Mouse (Mus musculus) ES-E14 (cell line): ENCODE measurements around the gene Mllt3. TPM values are rescaled to one million over a fixed set of nuclear protein-coding genes. Genes with fewer than 3 reads are reported as not detected.

Source experiments
- DNase-seq: peaks from one replicate; pipeline ENCODE4 v3.0.0-alpha.2; 2013; ENCODE audit warnings: low read depth, low spot score
- H3K27ac ChIP-seq: 2 replicates; pipeline ENCODE4 v1.5.1; 2012; ENCODE audit warnings: low read depth, mild to moderate bottlenecking, low read length, moderate library complexity, mixed read lengths; ENCODE audit not compliant: poor library complexity, insufficient read depth, severe bottlenecking
- H3K36me3 ChIP-seq: 2 replicates; pipeline ENCODE4 v1.6.1; 2012; ENCODE audit warnings: mild to moderate bottlenecking, low read length, moderate library complexity, mixed read lengths; ENCODE audit not compliant: control insufficient read depth, poor library complexity, insufficient read depth, severe bottlenecking
- H3K4me1 ChIP-seq, 2 experiments: fragments of 150-350 bp in 1 of 2; sonication (generic) in 1 of 2; 2 replicates each; pipeline ENCODE4 v1.6.1; 2012; ENCODE audit warnings: low read length in 2 of 2, mild to moderate bottlenecking in 1 of 2, mixed read lengths in 1 of 2; ENCODE audit not compliant: control insufficient read depth in 2 of 2, insufficient read depth in 2 of 2, poor library complexity in 1 of 2
- H3K4me3 ChIP-seq, 2 experiments: fragments of 150-350 bp in 1 of 2; sonication (generic) in 1 of 2; 2 replicates each; pipeline ENCODE4 v1.5.1; 2012; ENCODE audit warnings: low read length in 2 of 2, low read depth in 1 of 2, mild to moderate bottlenecking in 1 of 2, mixed read lengths in 1 of 2; ENCODE audit not compliant: insufficient read depth in 1 of 2, poor library complexity in 1 of 2, severe bottlenecking in 1 of 2
- H3K9ac ChIP-seq: 2 replicates; pipeline ENCODE4 v1.6.1; 2012; ENCODE audit warnings: low read depth, mild to moderate bottlenecking, low read length, mixed read lengths; ENCODE audit not compliant: poor library complexity, insufficient read depth, severe bottlenecking
- H3K9me3 ChIP-seq: fragments of 150-350 bp; sonication (generic); 2 replicates; pipeline ENCODE4 v1.6.1; 2012; ENCODE audit warnings: low read depth, mild to moderate bottlenecking, low read length; ENCODE audit not compliant: control insufficient read depth, insufficient read depth
- CHD2 ChIP-seq: IDR thresholded peaks from 2 replicates; pipeline ENCODE4 v1.6.1; 2014; ENCODE audit warnings: mild to moderate bottlenecking, low read depth, low read length, inconsistent platforms
- HCFC1 ChIP-seq: IDR thresholded peaks from 2 replicates; pipeline ENCODE4 v1.6.1; 2012; ENCODE audit warnings: low read length, inconsistent platforms, borderline replicate concordance; ENCODE audit not compliant: insufficient read depth
- MAFK ChIP-seq: IDR thresholded peaks from 2 replicates; pipeline ENCODE4 v1.6.1; 2014; ENCODE audit warnings: mild to moderate bottlenecking, low read depth, low read length, inconsistent platforms; ENCODE audit not compliant: insufficient read depth
- ZC3H11A ChIP-seq: IDR thresholded peaks from 2 replicates; pipeline ENCODE4 v1.6.1; 2012; ENCODE audit warnings: low read depth, mild to moderate bottlenecking, inconsistent platforms, low read length, borderline replicate concordance
- ZNF384 ChIP-seq: IDR thresholded peaks from 2 replicates; pipeline ENCODE4 v1.6.1; 2012; ENCODE audit warnings: low read depth, low read length, inconsistent platforms
- in situ Hi-C, 2 experiments: fragments of 600-800 bp; cut with MboI; formaldehyde crosslinking; loops; one replicate each; pipeline ENCODE4 v1.15.1; 2025; ENCODE audit warnings: low sequenced_read_pairs in 2 of 2, inconsistent platforms in 1 of 2; ENCODE audit not compliant: unreplicated experiment in 2 of 2
- total RNA-seq: library from RNA; depleted of rRNA; stranded (reverse); fragments of 300-350 nt; gene quantifications from 2 replicates; pipeline ENCODE4 v1.2.3, GENCODE M21; 2012

The Mllt3 gene
- total RNA-seq, 1 experiment: 11.1 TPM

DNA sequence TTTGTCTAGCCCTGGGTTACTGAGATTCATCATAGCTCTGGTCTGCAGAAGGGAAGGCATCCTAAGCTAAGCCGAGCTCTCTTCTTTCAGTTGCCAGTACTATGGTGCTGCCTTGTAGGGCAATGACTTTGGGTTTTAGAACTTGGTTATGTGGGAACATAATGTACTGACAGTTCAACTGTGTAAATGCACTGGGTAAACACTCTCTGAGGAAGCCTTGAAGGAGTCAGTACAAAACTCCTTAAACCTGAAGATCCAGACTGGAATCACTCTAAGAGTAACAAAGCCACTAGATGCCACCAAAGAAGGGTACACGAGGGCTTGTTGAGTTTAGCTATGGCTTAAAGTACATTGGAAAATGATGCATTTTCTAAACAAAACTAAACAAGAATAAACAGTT lies 272.1 kb downstream of the Mllt3 start:
- no peak for DNase-seq
- Histone ChIP-seq H3K9me3 (no peaks in the 10 kb centered on the region), H3K4me3 (no peak overlapping the region), H3K9ac (no peak overlapping the region), H3K36me3 (no peaks in the 10 kb centered on the region), H3K4me1 (no peaks in the 10 kb centered on the region), H3K27ac (no peak overlapping the region)
- no peak for TF ChIP-seq HCFC1
- in situ Hi-C loops: no loop called here

DNA sequence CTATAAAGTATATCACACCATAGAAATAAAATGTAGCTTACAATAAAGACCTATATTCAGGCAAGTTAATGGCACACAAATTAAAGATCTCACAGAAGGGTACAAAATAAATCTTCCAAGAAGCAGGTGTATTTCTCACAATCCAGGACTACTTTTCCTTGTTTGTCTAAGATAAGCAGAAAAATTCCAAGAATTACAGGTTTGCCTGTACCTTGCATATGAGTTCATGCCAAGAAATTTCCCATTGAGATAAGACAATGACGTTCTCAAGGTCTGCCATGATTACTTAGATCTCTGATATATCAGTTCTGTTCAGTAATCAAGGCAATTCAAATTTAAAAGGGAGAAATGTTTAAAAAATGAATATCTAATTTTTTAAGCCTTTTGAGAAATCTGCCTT lies 272.9 kb downstream of the Mllt3 start:
- Histone ChIP-seq H3K9me3 (no peaks in the 10 kb centered on the region), H3K36me3 (no peaks in the 10 kb centered on the region), H3K4me1 (no peaks in the 10 kb centered on the region), H3K9ac (no peak overlapping the region), H3K27ac (no peak overlapping the region), H3K4me3 (no peak overlapping the region)
- no peak for TF ChIP-seq ZNF384
- no peak for TF ChIP-seq ZC3H11A
- no peak for TF ChIP-seq HCFC1
- TF ChIP-seq MAFK: no peak
- TF ChIP-seq CHD2: no peak
- DNase-seq: no peak
- in situ Hi-C loops: no loop called here

DNA sequence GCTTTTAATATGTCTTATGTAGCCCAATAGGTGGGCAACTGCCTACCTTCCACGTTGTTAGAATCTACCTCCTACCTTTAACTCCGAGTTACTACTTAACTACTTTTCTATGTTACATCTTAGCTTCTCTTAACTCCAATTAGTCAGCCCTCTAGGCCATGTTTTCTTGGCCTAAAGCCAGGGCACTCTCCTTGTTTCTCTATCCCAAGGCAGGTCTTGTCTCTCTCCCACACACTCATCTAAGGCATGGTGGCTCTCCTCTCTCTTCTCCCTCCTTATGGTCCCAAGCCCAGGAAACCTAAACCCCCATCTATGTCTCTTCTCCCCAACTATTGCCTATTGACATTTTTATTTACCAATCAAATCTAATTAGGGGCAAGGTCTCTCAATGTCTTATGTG lies 273.5 kb downstream of the Mllt3 start:
- in situ Hi-C loops: no loop called here
- H3K4me1 ChIP-seq: no peaks in the 10 kb centered on the region
- no peaks in the 10 kb centered on the region for H3K9me3 ChIP-seq
- H3K36me3 ChIP-seq: no peaks in the 10 kb centered on the region
- DNase-seq: no peak
- no peak overlapping the region for H3K27ac ChIP-seq
- H3K9ac ChIP-seq: no peak overlapping the region
- TF ChIP-seq CHD2 (no peak), ZC3H11A (no peak), ZNF384 (no peak), HCFC1 (no peak), MAFK (no peak)
- H3K4me3 ChIP-seq: no peak overlapping the region

DNA sequence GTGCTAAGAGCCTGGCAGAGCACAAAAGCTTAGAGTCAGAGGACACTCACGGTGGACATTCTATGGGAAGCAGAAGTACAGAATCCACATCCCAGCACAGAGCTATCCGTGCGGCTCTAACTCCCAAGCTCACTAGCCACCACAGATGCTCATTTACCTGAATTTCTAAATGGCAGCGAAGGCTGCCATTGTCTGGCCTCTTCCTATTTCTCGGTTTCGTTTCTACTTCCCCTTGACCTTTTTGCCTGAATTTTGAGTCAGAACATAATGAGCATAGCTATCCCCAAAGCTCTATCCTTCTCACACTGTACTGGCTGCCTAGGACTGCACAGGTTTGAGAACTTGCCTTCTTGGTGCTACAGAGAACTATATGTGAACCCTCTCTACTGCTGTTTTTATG lies 274.1 kb downstream of the Mllt3 start:
- Histone ChIP-seq H3K9me3 (no peaks in the 10 kb centered on the region), H3K9ac (no peak overlapping the region), H3K4me3 (no peak overlapping the region), H3K27ac (no peak overlapping the region), H3K36me3 (no peaks in the 10 kb centered on the region), H3K4me1 (no peaks in the 10 kb centered on the region)
- TF ChIP-seq CHD2 (no peak), ZC3H11A (no peak), ZNF384 (no peak), MAFK (no peak)
- in situ Hi-C loops: no loop called here
- DNase-seq: no peak

DNA sequence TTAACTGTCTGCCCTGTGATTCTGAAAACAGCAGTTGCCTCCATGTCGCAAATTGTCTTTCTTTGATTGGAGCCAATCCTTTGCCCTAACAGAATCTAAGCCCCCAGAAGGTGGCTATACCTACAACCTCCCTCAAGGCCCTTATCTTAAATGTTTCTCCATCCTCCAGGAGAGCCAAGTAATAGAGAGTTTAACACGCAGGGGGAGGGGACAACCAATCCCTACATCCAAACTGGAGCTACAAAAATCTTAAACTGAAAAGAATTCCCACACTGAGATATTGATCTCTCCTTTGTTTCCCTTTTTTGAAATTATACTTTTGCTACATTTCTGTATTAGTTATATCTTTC lies 281.7 kb downstream of the Mllt3 start:
- Histone ChIP-seq H3K4me1 (no peaks in the 10 kb centered on the region), H3K4me3 (no peak overlapping the region), H3K27ac (no peak overlapping the region), H3K36me3 (no peaks in the 10 kb centered on the region), H3K9me3 (no peaks in the 10 kb centered on the region), H3K9ac (no peak overlapping the region)
- no peak for DNase-seq
- in situ Hi-C loops: no loop called here
- TF ChIP-seq HCFC1: no peak
- no peak for TF ChIP-seq ZNF384
- no peak for TF ChIP-seq CHD2
- no peak for TF ChIP-seq MAFK
- TF ChIP-seq ZC3H11A: no peak
